Mouse (Mus musculus): ENCODE data around the gene Mfsd13b.
"Not testable (repeated sequence)": the region's sequence is repeated elsewhere in the genome, so short reads cannot be mapped to it uniquely, and the experiment has no call there.

Mfsd13b gene

GRCm38 (mm10) chr7:120999021-120999530 is 16.8 kb downstream of the Mfsd13b start:
- DNase-seq: no peak

- no peak for DNase-seq
Measured at GRCm38 (mm10) chr7:121000065-121000822, 17.9 kb downstream of the Mfsd13b start.

- no peak for DNase-seq
Measured at GRCm38 (mm10) chr7:121001879-121002278, 19.6 kb downstream of the Mfsd13b start.

- no peak for DNase-seq
Measured at GRCm38 (mm10) chr7:121002407-121002928, 20.2 kb downstream of the Mfsd13b start.

- no peak for DNase-seq
Measured at GRCm38 (mm10) chr7:121003793-121004418, 21.6 kb downstream of the Mfsd13b start.

- no peak for DNase-seq
Measured at GRCm38 (mm10) chr7:121011794-121012689, 29.7 kb downstream of the Mfsd13b start.

- DNase-seq: no peak
Measured at GRCm38 (mm10) chr7:121014486-121014885, 32.2 kb downstream of the Mfsd13b start.

- no peak for DNase-seq
Measured at GRCm38 (mm10) chr7:121018778-121019177, 36.5 kb downstream of the Mfsd13b start.

- no peak for DNase-seq
Measured at GRCm38 (mm10) chr7:121020277-121020676, 38.0 kb downstream of the Mfsd13b start.

GRCm38 (mm10) chr7:121025221-121026008 is 43.1 kb downstream of the Mfsd13b start:
- DNase-seq: no peak

GRCm38 (mm10) chr7:121026300-121026699 is 44.0 kb downstream of the Mfsd13b start:
- DNase-seq: no peak

- not testable (repeated sequence) for DNase-seq
Measured at GRCm38 (mm10) chr7:121029947-121030346, 47.6 kb downstream of the Mfsd13b start.

GRCm38 (mm10) chr7:121033856-121034652 is 51.7 kb downstream of the Mfsd13b start, which contains the start of gene Mettl9:
TSS of gene Mettl9 (plus strand) at chr7:121034445.
- DNase-seq: peak; percentile 94

- DNase-seq: peak; percentile 83
Measured at GRCm38 (mm10) chr7:121034701-121035141, 52.4 kb downstream of the Mfsd13b start.

GRCm38 (mm10) chr7:121035161-121035721 is 52.9 kb downstream of the Mfsd13b start:
- DNase-seq: no peak

- no peak for DNase-seq
Measured at GRCm38 (mm10) chr7:121040595-121040994, 58.3 kb downstream of the Mfsd13b start.

- no peak for DNase-seq
Measured at GRCm38 (mm10) chr7:121041989-121042388, 59.7 kb downstream of the Mfsd13b start.

- DNase-seq: no peak
Measured at GRCm38 (mm10) chr7:121043004-121043403, 60.7 kb downstream of the Mfsd13b start.

GRCm38 (mm10) chr7:121043510-121043909 is 61.2 kb downstream of the Mfsd13b start:
- DNase-seq: no peak

GRCm38 (mm10) chr7:121044251-121044650 is 61.9 kb downstream of the Mfsd13b start:
- DNase-seq: no peak

Data from cerebellum, adult 11-12 months (tissue).